Mouse (Mus musculus): Measurements from ENCODE around the gene Mboat1.

GRCm38 (mm10) chr13:30272040-30272686 is 135.9 kb downstream of the Mboat1 start:
- peak; percentile 95 for TF ChIP-seq CTCF (conservative IDR thresholded peaks at IDR 0.05; ENCODE audit: insufficient read depth, insufficient read length, low read depth, low read length)
- TF ChIP-seq POLR2A (IDR thresholded peaks at IDR 0.05; ENCODE audit: low read depth, low read length), result no peak
